8 mouse cellular contexts compared by ENCODE assay signal in the genomic region with DNA sequence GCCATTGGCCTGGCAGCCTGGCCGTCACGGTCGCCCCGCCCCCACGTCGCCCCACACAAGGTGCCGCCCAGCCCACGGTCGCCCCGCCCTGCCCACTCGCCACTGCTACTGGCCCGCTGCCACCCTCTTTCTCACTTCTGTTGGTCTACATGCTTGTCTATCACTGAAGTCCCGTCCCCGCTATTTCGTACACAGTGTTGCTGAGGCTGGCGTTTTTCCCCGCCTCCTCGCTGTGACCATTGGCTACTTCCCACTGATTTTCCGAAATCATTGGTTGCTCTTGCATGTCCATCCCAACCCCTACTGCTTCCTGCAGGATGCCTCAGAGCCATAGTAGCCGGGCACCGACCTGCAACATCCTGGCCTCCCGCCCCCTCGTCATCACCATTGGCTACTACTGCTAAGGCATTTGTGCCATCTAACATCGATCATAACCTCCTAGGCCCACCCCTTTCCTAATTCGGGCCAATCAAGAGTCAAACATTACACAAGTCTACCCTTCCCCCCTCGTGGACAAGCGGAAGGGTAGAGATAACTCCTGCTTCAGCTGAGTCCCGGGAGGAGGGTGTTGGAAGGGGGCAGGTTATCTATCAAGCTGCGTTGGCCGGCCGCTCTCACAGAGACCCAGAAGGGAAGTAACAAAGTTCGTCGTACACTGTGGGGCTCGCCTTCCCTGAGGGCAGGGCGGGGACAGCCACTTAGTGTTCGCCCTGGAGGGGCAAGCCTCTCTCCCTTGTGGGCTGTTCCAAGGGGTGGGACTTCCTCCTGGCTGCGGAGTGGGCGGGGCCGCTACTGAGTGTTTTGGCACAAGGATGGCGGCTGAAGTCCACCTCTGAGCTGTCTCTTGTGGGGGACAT. TPM values are rescaled to one million over a fixed set of nuclear protein-coding genes. Genes with fewer than 3 reads are reported as not detected.
DNase-seq lines count a peak whose midpoint lies in the region; ATAC-seq and TF ChIP-seq lines count a peak whose summit lies in the region.

No protein-coding gene starts in this region.

- H3K9me3 ChIP-seq in G1E (replicated peaks): no peaks in the 10 kb centered on the region
- no peaks in the 10 kb centered on the region for H3K9me3 ChIP-seq in forebrain, embryonic 16.5 days (ENCODE audit: control insufficient read depth, low read length)
- H3K9me3 ChIP-seq in lung, embryonic 14.5 days (ENCODE audit: low read depth, low read length): no peaks in the 10 kb centered on the region

- WGBS in forebrain, embryonic 16.5 days: under 1% methylated on average over 40 of the region's 40 CpGs
- under 1% methylated on average over 35 of the region's 40 CpGs for WGBS in lung, embryonic 14.5 days
- WGBS in olfactory bulb, adult 2 months: under 1% methylated on average over 40 of the region's 40 CpGs
- under 1% methylated on average over 37 of the region's 40 CpGs for WGBS in thymus, adult 2 months

- peak; percentile 67 for TF ChIP-seq POLR2A in olfactory bulb, adult 2 months (IDR thresholded peaks at IDR 0.05; ENCODE audit: insufficient read depth, low read depth, low read length)
- TF ChIP-seq POLR2A in thymus, adult 2 months (IDR thresholded peaks at IDR 0.05; ENCODE audit: control insufficient read depth, extremely low read depth, insufficient read depth, low read length, poor library complexity): peak; percentile 58

- H3K27ac ChIP-seq in forebrain, embryonic 16.5 days (ENCODE audit: low read length): peak overlapping the region; percentile 96
- H3K27ac ChIP-seq in layer of hippocampus, adult 2 months: peak overlapping the region; percentile 92
- peak overlapping the region; percentile 75 for H3K27ac ChIP-seq in lung, embryonic 14.5 days (ENCODE audit: low read depth)
- H3K27ac ChIP-seq in olfactory bulb, adult 2 months (ENCODE audit: insufficient read depth, low read depth, low read length): peak overlapping the region; percentile 90
- H3K27ac ChIP-seq in thymus, adult 2 months (ENCODE audit: control insufficient read depth, insufficient read depth, low read length): peak overlapping the region; percentile 83

- ATAC-seq in G1E (ENCODE audit: extremely low read depth, insufficient number of reproducible peaks, low FRiP score, poor library complexity, severe bottlenecking): peak; percentile 90
- ATAC-seq in forebrain, embryonic 16.5 days: peak; percentile 97
- ATAC-seq in lung, embryonic 14.5 days (ENCODE audit: insufficient read depth): peak; percentile 99

- no peaks in the 10 kb centered on the region for H3K27me3 ChIP-seq in G1E (ENCODE audit: insufficient read depth, low read length)
- H3K27me3 ChIP-seq in forebrain, embryonic 16.5 days (replicated peaks; ENCODE audit: control insufficient read depth, insufficient read depth, low read length): no peaks in the 10 kb centered on the region
- H3K27me3 ChIP-seq in lung, embryonic 14.5 days (ENCODE audit: insufficient read depth, low read length): no peaks in the 10 kb centered on the region
- H3K27me3 ChIP-seq in thymus, adult 2 months (ENCODE audit: control insufficient read depth, insufficient read depth, low read length): no peaks in the 10 kb centered on the region

- peaks cover 41% of the 10 kb centered on the region for H3K4me1 ChIP-seq in G1E (ENCODE audit: insufficient read depth, low read depth, low read length)
- H3K4me1 ChIP-seq in forebrain, embryonic 16.5 days (replicated peaks; ENCODE audit: control insufficient read depth, insufficient read depth, low read length): peaks cover 23% of the 10 kb centered on the region
- H3K4me1 ChIP-seq in lung, embryonic 14.5 days (ENCODE audit: insufficient read depth): peaks cover 10% of the 10 kb centered on the region; the same call in 1 of the 2 replicates
- peaks cover 8% of the 10 kb centered on the region for H3K4me1 ChIP-seq in olfactory bulb, adult 2 months (ENCODE audit: control insufficient read depth, insufficient read depth, low read length)
- peaks cover 12% of the 10 kb centered on the region for H3K4me1 ChIP-seq in thymus, adult 2 months (replicated peaks; ENCODE audit: control insufficient read depth, insufficient read depth, low read length)

- TF ChIP-seq CTCF in G1E (IDR thresholded peaks at IDR 0.05; ENCODE audit: low read depth, low read length): no peak
- no peak for TF ChIP-seq CTCF in layer of hippocampus, adult 2 months (conservative IDR thresholded peaks at IDR 0.05)
- peak; percentile 1; the same call in 1 of the 2 replicates for TF ChIP-seq CTCF in lung, embryonic 14.5 days (IDR thresholded peaks at IDR 0.05; ENCODE audit: low read depth)
- TF ChIP-seq CTCF in olfactory bulb, adult 2 months (IDR thresholded peaks at IDR 0.05; ENCODE audit: insufficient read depth, low read depth, low read length): no peak
- 0 out of 2 replicates have a peak, but pooled peaks have one; percentile 40 for TF ChIP-seq CTCF in thymus, adult 2 months (IDR thresholded peaks at IDR 0.05; ENCODE audit: borderline replicate concordance, control insufficient read depth, extremely low read depth, insufficient read depth, low read length, poor library complexity)

- H3K9ac ChIP-seq in forebrain, embryonic 16.5 days (replicated peaks; ENCODE audit: low read depth, low read length): peak overlapping the region; percentile 68
- H3K9ac ChIP-seq in lung, embryonic 14.5 days: peak overlapping the region; percentile 77

- H3K36me3 ChIP-seq in G1E (replicated peaks): peaks cover 53% of the 10 kb centered on the region
- H3K36me3 ChIP-seq in forebrain, embryonic 16.5 days (ENCODE audit: control insufficient read depth, insufficient read depth): no peaks in the 10 kb centered on the region
- 0 out of 2 replicates have a peak, but pooled peaks cover 4% of the 10 kb centered on the region for H3K36me3 ChIP-seq in lung, embryonic 14.5 days (ENCODE audit: insufficient read depth)
- no peaks in the 10 kb centered on the region for H3K36me3 ChIP-seq in thymus, adult 2 months (ENCODE audit: control insufficient read depth, insufficient read depth, low read length)

- peak overlapping the region; percentile 76 for H3K4me2 ChIP-seq in forebrain, embryonic 16.5 days (ENCODE audit: low read length)
- peak overlapping the region; percentile 59 for H3K4me2 ChIP-seq in lung, embryonic 14.5 days

- peak overlapping the region; percentile 99 for H3K4me3 ChIP-seq in G1E (ENCODE audit: low read depth, low read length)
- H3K4me3 ChIP-seq in forebrain, embryonic 16.5 days (replicated peaks; ENCODE audit: low read length): peak overlapping the region; percentile 99
- peak overlapping the region; percentile 52 for H3K4me3 ChIP-seq in layer of hippocampus, adult 2 months
- H3K4me3 ChIP-seq in lung, embryonic 14.5 days (ENCODE audit: low read depth, low read length): peak overlapping the region; percentile 97
- peak overlapping the region; percentile 84 for H3K4me3 ChIP-seq in olfactory bulb, adult 2 months (ENCODE audit: insufficient read depth, low read depth, low read length)
- H3K4me3 ChIP-seq in thymus, adult 2 months (ENCODE audit: control insufficient read depth, insufficient read depth, low read length): peak overlapping the region; percentile 82

- intact Hi-C loops in heart, postnatal 36 days (cut with DNase I): no loop called here

- DNase-seq in G1E (ENCODE audit: low spot score): peak; percentile 99
- DNase-seq in cerebellum, adult 18-20 months: peak; percentile 100
- peak; percentile 99 to 100 for DNase-seq in heart, postnatal 36 days
- peak; percentile 100 for DNase-seq in layer of hippocampus, adult 2 months (ENCODE audit: low spot score in 2 of 2)
- DNase-seq in lung, embryonic 14.5 days: peak; percentile 100
- peak; percentile 99 for DNase-seq in thymus, adult 2 months

RNA-seq across cellular contexts. Expression of gene Rab40c, which starts 0.5 kb away (rescaled TPM):
- total RNA-seq in G1E (2014; fragmentation: Nextera tagmentation) (9.1 and 10.8 TPM in 2 replicates), G1E (2017) (4.2 and 9.3 TPM in 2 replicates)
- polyA plus RNA-seq in G1E (2012): 12.4 and 13.5 TPM in 2 replicates
- polyA plus RNA-seq in forebrain, embryonic 16.5 days (2015; fragmentation: Nextera tagmentation; extraction: Ambion mirVana): 56.6 and 59.2 TPM in 2 replicates
- 10 to 100 TPM; 18.4 to 21.2 TPM for total RNA-seq in heart, postnatal 36 days (2021)
- total RNA-seq in layer of hippocampus, adult 2 months (2021): 10 to 100 TPM; 50.1 to 51.1 TPM
- polyA plus RNA-seq in lung, embryonic 14.5 days (2014; fragmentation: Nextera tagmentation; extraction: Ambion mirVana): 15.3 and 15.4 TPM in 2 replicates
- polyA plus RNA-seq in olfactory bulb, adult 2 months (2012; ENCODE audit: insufficient read depth, insufficient read length, low replicate concordance, missing spikeins): not detected in 2 replicates
- 43.5 and 57.6 TPM in 2 replicates for polyA plus RNA-seq in thymus, adult 2 months (2012; rRNA removed)

RNA-seq across cellular contexts. Expression of gene Pigq, which starts 24.7 kb away (rescaled TPM):
- total RNA-seq in G1E (2014; fragmentation: Nextera tagmentation): 116 and 431 TPM in 2 replicates
- total RNA-seq in G1E (2017): 41.4 and 42.1 TPM in 2 replicates
- polyA plus RNA-seq in G1E (2012): 81.8 and 136 TPM in 2 replicates
- polyA plus RNA-seq in forebrain, embryonic 16.5 days (2015; fragmentation: Nextera tagmentation; extraction: Ambion mirVana): 56.3 and 61.2 TPM in 2 replicates
- total RNA-seq in heart, postnatal 36 days (2021): 10 to 100 TPM; 45.6 to 48.2 TPM
- 100 to 1,000 TPM; 120 TPM for total RNA-seq in layer of hippocampus, adult 2 months (2021)
- 65.9 and 69.0 TPM in 2 replicates for polyA plus RNA-seq in lung, embryonic 14.5 days (2014; fragmentation: Nextera tagmentation; extraction: Ambion mirVana)
- not detected in 2 replicates for polyA plus RNA-seq in olfactory bulb, adult 2 months (2012; ENCODE audit: insufficient read depth, insufficient read length, low replicate concordance, missing spikeins)
- polyA plus RNA-seq in thymus, adult 2 months (2012; rRNA removed): 133 and 134 TPM in 2 replicates

RNA-seq across cellular contexts. Expression of gene Nhlrc4, which starts 24.7 kb away (rescaled TPM):
- total RNA-seq in G1E (2014; fragmentation: Nextera tagmentation) (0.38 and 1.7 TPM in 2 replicates), G1E (2017) (0.33 TPM in 1 of 2 replicates, not detected in the other)
- 1.1 and 2.7 TPM in 2 replicates for polyA plus RNA-seq in G1E (2012)
- polyA plus RNA-seq in forebrain, embryonic 16.5 days (2015; fragmentation: Nextera tagmentation; extraction: Ambion mirVana): not detected in 2 replicates
- under 1 TPM in 1 of 2 experiments, not detected in 1; 0.19 TPM for total RNA-seq in heart, postnatal 36 days (2021)
- total RNA-seq in layer of hippocampus, adult 2 months (2021): 1 to 10 TPM; 1.3 to 1.5 TPM
- polyA plus RNA-seq in lung, embryonic 14.5 days (2014; fragmentation: Nextera tagmentation; extraction: Ambion mirVana): not detected in 2 replicates
- not detected in 2 replicates for polyA plus RNA-seq in olfactory bulb, adult 2 months (2012; ENCODE audit: insufficient read depth, insufficient read length, low replicate concordance, missing spikeins)
- 0.51 and 0.62 TPM in 2 replicates for polyA plus RNA-seq in thymus, adult 2 months (2012; rRNA removed)

RNA-seq across cellular contexts. Expression of gene A930017K11Rik, which starts 32.4 kb away (rescaled TPM):
- total RNA-seq in G1E (2014; fragmentation: Nextera tagmentation) (not detected in 2 replicates), G1E (2017) (0.06 TPM in 1 of 2 replicates, not detected in the other)
- 0.03 and 0.07 TPM in 2 replicates for polyA plus RNA-seq in G1E (2012)
- 0.21 TPM in 1 of 2 replicates, not detected in the other for polyA plus RNA-seq in forebrain, embryonic 16.5 days (2015; fragmentation: Nextera tagmentation; extraction: Ambion mirVana)
- total RNA-seq in heart, postnatal 36 days (2021): under 1 TPM; 0.19 to 0.33 TPM
- under 1 TPM; 0.41 to 0.64 TPM for total RNA-seq in layer of hippocampus, adult 2 months (2021)
- polyA plus RNA-seq in lung, embryonic 14.5 days (2014; fragmentation: Nextera tagmentation; extraction: Ambion mirVana): 0.16 and 0.26 TPM in 2 replicates
- not detected in 2 replicates for polyA plus RNA-seq in olfactory bulb, adult 2 months (2012; ENCODE audit: insufficient read depth, insufficient read length, low replicate concordance, missing spikeins)
- 0.06 and 0.19 TPM in 2 replicates for polyA plus RNA-seq in thymus, adult 2 months (2012; rRNA removed)

RNA-seq across cellular contexts. Expression of gene Wfikkn1, which starts 39.4 kb away (rescaled TPM):
- total RNA-seq in G1E (2014; fragmentation: Nextera tagmentation) (1.1 and 1.4 TPM in 2 replicates), G1E (2017) (0.55 and 0.58 TPM in 2 replicates)
- 0.51 and 0.57 TPM in 2 replicates for polyA plus RNA-seq in G1E (2012)
- polyA plus RNA-seq in forebrain, embryonic 16.5 days (2015; fragmentation: Nextera tagmentation; extraction: Ambion mirVana): 0.25 and 0.52 TPM in 2 replicates
- total RNA-seq in heart, postnatal 36 days (2021): under 1 TPM; 0.41 to 0.64 TPM
- total RNA-seq in layer of hippocampus, adult 2 months (2021): 1 to 10 TPM; 1.7 to 2.8 TPM
- polyA plus RNA-seq in lung, embryonic 14.5 days (2014; fragmentation: Nextera tagmentation; extraction: Ambion mirVana): 0.57 and 0.87 TPM in 2 replicates
- not detected in 2 replicates for polyA plus RNA-seq in olfactory bulb, adult 2 months (2012; ENCODE audit: insufficient read depth, insufficient read length, low replicate concordance, missing spikeins)
- 2.9 and 3.7 TPM in 2 replicates for polyA plus RNA-seq in thymus, adult 2 months (2012; rRNA removed)

Comparison
In these comparisons a context has a peak if more than half of its experiments do, and no peak if none do; other contexts are left out.
1. Peak in every context shown above with its lines: DNase-seq, ATAC-seq, H3K4me3 ChIP-seq and H3K27ac ChIP-seq.
2. CTCF ChIP-seq: peak in lung, embryonic 14.5 days (single experiment) and thymus, adult 2 months (single experiment); none in G1E (single experiment), layer of hippocampus, adult 2 months (single experiment) and olfactory bulb, adult 2 months (single experiment).
3. RNA of gene Rab40c, which starts 0.5 kb away (polyA plus RNA-seq): 56.6 to 59.2 TPM in forebrain, embryonic 16.5 days, 43.5 to 57.6 TPM in thymus, adult 2 months, 15.3 to 15.4 TPM in lung, embryonic 14.5 days and 12.4 to 13.5 TPM in G1E; not detected in olfactory bulb, adult 2 months; every median in the first group is over 10 times any median in the second.
4. RNA of gene Pigq, which starts 24.7 kb away (polyA plus RNA-seq): 81.8 to 136 TPM in G1E, 133 to 134 TPM in thymus, adult 2 months, 65.9 to 69.0 TPM in lung, embryonic 14.5 days and 56.3 to 61.2 TPM in forebrain, embryonic 16.5 days; not detected in olfactory bulb, adult 2 months; every median in the first group is over 10 times any median in the second.